Mouse (Mus musculus) lung, embryonic 16.5 days (tissue): Measurements from ENCODE around the gene Marf1. TPM values are rescaled to one million over a fixed set of nuclear protein-coding genes. Genes with fewer than 3 reads are reported as not detected.

ENCODE experiments used
- ATAC-seq: fragments of 200-750 bp; cut with Nextera tagmentation; 2 replicates; pipeline ENCODE4 v1.8.0; 2017; ENCODE audit warnings: low read depth, mild to moderate bottlenecking, moderate library complexity
- H3K27ac ChIP-seq: fragments of 300-500 bp; sonication (generic); 2 replicates; pipeline ENCODE4 v1.5.1; 2014; ENCODE audit warnings: mild to moderate bottlenecking, control low read depth, low read length
- H3K27me3 ChIP-seq: fragments of 300-500 bp; sonication (generic); 2 replicates; pipeline ENCODE4 v1.6.1; 2014; ENCODE audit warnings: low read depth, low read length, mixed read lengths; ENCODE audit not compliant: control insufficient read depth, insufficient read depth
- H3K36me3 ChIP-seq: fragments of 300-500 bp; sonication (generic); 2 replicates; pipeline ENCODE4 v1.6.1; 2014; ENCODE audit warnings: low read length; ENCODE audit not compliant: control insufficient read depth, insufficient read depth
- H3K4me1 ChIP-seq: fragments of 300-500 bp; sonication (generic); replicated peaks from 2 replicates; pipeline ENCODE4 v1.6.1; 2014; ENCODE audit warnings: low read length, mixed read lengths; ENCODE audit not compliant: control insufficient read depth, insufficient read depth
- H3K4me2 ChIP-seq: fragments of 300-500 bp; sonication (generic); 2 replicates; pipeline ENCODE4 v1.6.1; 2014; ENCODE audit warnings: low read depth, low read length, control low read depth
- H3K4me3 ChIP-seq: fragments of 300-500 bp; sonication (generic); 2 replicates; pipeline ENCODE4 v1.5.1; 2014; ENCODE audit warnings: mild to moderate bottlenecking, low read length, control low read depth
- H3K9ac ChIP-seq: fragments of 300-500 bp; sonication (generic); 2 replicates; pipeline ENCODE4 v1.6.1; 2014; ENCODE audit warnings: low read length, control low read depth
- H3K9me3 ChIP-seq: fragments of 300-500 bp; sonication (generic); 2 replicates; pipeline ENCODE4 v1.6.1; 2016; ENCODE audit warnings: low read length; ENCODE audit not compliant: control insufficient read depth
- WGBS: fragments of 180-500 bp; shearing (Covaris S2); extraction: QIAGEN DNeasy Blood & Tissue Kit; methylation state at CpG from one replicate; pipeline ENCODE4 v1.1.7; 2014; 5-methylcytosine and 5-hydroxymethylcytosine counted together
- polyA plus RNA-seq: library from polyadenylated mRNA; unstranded; fragments of >200 nt; fragmentation: Nextera tagmentation; extraction: Ambion mirVana; gene quantifications from 2 replicates; pipeline ENCODE4 v1.2.1, GENCODE M21; 2015

Marf1 gene
- polyA plus RNA-seq, 1 experiment from 2014 or later = 16.4 TPM

DNA sequence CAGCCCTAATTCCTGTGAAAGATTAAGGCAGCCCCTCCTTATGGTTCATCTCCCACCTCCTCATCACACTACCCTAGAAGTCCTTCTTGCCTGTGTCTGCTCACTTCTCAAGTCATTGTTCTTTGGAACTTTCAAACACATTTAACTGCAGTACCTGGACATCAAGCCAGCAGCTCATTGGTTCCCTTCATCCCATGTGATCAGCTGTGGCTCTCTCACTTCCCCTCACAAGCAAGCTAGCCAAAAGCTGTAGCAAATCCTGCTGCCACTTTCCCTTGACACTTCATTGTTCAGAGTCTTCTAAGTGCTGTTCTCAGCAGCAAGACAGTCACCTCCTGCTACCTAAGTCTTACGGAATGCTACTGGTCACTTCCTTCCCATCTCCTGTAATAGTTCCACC is 37.9 kb downstream of the Marf1 start:
- Histone ChIP-seq H3K36me3 (peaks cover 59% of the 10 kb centered on the region), H3K9me3 (no peaks in the 10 kb centered on the region), H3K4me3 (no peak overlapping the region), H3K27me3 (no peaks in the 10 kb centered on the region), H3K27ac (no peak overlapping the region), H3K4me2 (no peak overlapping the region), H3K9ac (no peak overlapping the region), H3K4me1 (no peaks in the 10 kb centered on the region)
- 79% methylated on average over 1 of the region's 1 CpGs for WGBS
- no peak for ATAC-seq

DNA sequence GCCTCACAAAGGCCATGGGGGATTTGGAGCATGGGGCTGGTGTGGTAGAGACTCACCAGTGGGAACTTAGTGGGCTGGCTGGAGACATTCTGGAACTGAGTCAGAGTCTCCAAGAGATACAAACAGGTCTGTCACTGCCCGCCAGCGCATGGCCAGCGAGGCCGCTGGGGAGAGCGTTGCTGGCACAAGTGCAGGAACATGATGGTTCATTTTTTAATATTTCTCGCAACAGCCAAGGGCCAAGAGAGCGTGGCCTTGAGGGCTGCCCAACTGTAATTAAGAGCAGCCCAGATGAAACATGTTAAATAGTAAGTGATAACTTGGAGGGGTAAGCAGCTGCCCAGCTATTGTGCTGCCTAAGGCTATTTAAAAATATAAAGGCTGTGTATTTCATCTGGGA is 38.4 kb downstream of the Marf1 start:
- ATAC-seq = peak; percentile 31; the same call in 1 of the 2 replicates
- no peaks in the 10 kb centered on the region for H3K27me3 ChIP-seq
- H3K4me2 ChIP-seq = no peak overlapping the region
- H3K4me3 ChIP-seq = no peak overlapping the region
- peaks cover 58% of the 10 kb centered on the region for H3K36me3 ChIP-seq
- 90% methylated on average over 7 of the region's 7 CpGs for WGBS
- H3K9ac ChIP-seq = no peak overlapping the region
- H3K4me1 ChIP-seq = no peaks in the 10 kb centered on the region
- no peaks in the 10 kb centered on the region for H3K9me3 ChIP-seq
- H3K27ac ChIP-seq = no peak overlapping the region

DNA sequence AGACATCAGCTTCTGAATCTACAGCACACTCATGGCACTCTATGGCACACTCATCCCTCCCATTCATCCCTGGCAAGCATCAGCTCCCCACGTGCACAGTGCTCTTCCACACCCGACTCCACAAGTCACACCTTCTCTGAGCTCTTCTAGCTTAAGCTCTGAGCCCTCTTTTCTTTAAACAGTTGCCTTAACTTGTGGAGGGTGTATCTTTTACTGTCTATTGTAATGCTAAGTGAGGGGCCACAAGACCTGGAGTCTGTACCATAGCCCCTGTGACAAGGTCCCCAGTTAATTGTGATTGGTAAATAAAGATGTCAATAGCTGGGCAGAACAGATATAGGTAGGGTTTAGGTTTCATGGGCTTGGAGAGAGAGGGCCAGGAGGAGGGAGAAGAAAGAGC is 39.2 kb downstream of the Marf1 start:
- WGBS = 88% methylated on average over 2 of the region's 2 CpGs
- Histone ChIP-seq H3K4me1 (no peaks in the 10 kb centered on the region), H3K9me3 (no peaks in the 10 kb centered on the region), H3K4me2 (no peak overlapping the region), H3K27me3 (no peaks in the 10 kb centered on the region), H3K36me3 (peaks cover 57% of the 10 kb centered on the region), H3K9ac (no peak overlapping the region), H3K27ac (no peak overlapping the region), H3K4me3 (no peak overlapping the region)
- no peak for ATAC-seq

GRCm38 (mm10) chr16:14122586-14122985 is 40.6 kb downstream of the Marf1 start:
- H3K9me3 ChIP-seq = no peaks in the 10 kb centered on the region
- H3K4me2 ChIP-seq = no peak overlapping the region
- H3K4me3 ChIP-seq = no peak overlapping the region
- H3K4me1 ChIP-seq = no peaks in the 10 kb centered on the region
- no peak overlapping the region for H3K27ac ChIP-seq
- no peak overlapping the region for H3K9ac ChIP-seq
- peaks cover 53% of the 10 kb centered on the region for H3K36me3 ChIP-seq
- ATAC-seq = no peak
- H3K27me3 ChIP-seq = no peaks in the 10 kb centered on the region

DNA sequence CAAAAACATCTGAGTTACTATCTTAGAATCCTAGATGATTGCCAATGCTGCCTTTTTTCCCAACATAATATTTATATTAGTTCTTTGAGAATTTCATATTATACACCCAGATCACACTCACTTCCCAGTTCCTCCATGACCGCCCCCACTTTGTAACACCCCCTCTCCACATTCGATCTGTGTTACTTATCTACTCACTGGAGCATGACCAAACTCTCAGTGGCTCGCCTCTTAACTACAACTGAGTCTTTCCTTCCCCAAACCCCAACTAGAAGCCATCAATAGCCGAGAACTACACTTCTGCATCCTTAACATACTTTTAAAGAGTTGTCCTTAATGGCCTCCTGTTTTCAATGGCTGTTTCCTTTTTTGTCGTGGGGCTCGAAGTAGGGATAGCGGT is 41.6 kb downstream of the Marf1 start:
- no peak for ATAC-seq
- Histone ChIP-seq H3K36me3 (peaks cover 58% of the 10 kb centered on the region), H3K27ac (no peak overlapping the region), H3K4me2 (no peak overlapping the region), H3K27me3 (no peaks in the 10 kb centered on the region), H3K4me3 (no peak overlapping the region), H3K4me1 (no peaks in the 10 kb centered on the region), H3K9ac (no peak overlapping the region), H3K9me3 (no peaks in the 10 kb centered on the region)
- WGBS = 93% methylated on average over 7 of the region's 7 CpGs

- WGBS = 94% methylated on average over 5 of the region's 5 CpGs
- H3K4me1 ChIP-seq = no peaks in the 10 kb centered on the region
- H3K9me3 ChIP-seq = no peaks in the 10 kb centered on the region
- H3K27ac ChIP-seq = no peak overlapping the region
- no peak overlapping the region for H3K4me3 ChIP-seq
- peaks cover 57% of the 10 kb centered on the region for H3K36me3 ChIP-seq
- H3K4me2 ChIP-seq = no peak overlapping the region
- no peaks in the 10 kb centered on the region for H3K27me3 ChIP-seq
- no peak for ATAC-seq
- no peak overlapping the region for H3K9ac ChIP-seq
Observed at GRCm38 (mm10) chr16:14120941-14121340, 42.2 kb downstream of the Marf1 start.

- Histone ChIP-seq H3K4me2 (no peak overlapping the region), H3K27me3 (no peaks in the 10 kb centered on the region), H3K27ac (no peak overlapping the region; the same call in 1 of the 2 replicates), H3K36me3 (peaks cover 54% of the 10 kb centered on the region), H3K9ac (no peak overlapping the region), H3K4me1 (no peaks in the 10 kb centered on the region), H3K9me3 (no peaks in the 10 kb centered on the region), H3K4me3 (no peak overlapping the region)
- WGBS = 52% methylated on average over 2 of the region's 2 CpGs
- ATAC-seq = no peak
Observed at GRCm38 (mm10) chr16:14117299-14117698, 45.9 kb downstream of the Marf1 start.

GRCm38 (mm10) chr16:14112742-14113141 is 50.4 kb downstream of the Marf1 start:
- no peak for ATAC-seq
- no peaks in the 10 kb centered on the region for H3K9me3 ChIP-seq
- no peak overlapping the region for H3K4me3 ChIP-seq
- H3K27me3 ChIP-seq = no peaks in the 10 kb centered on the region
- peaks cover 49% of the 10 kb centered on the region for H3K36me3 ChIP-seq
- no peaks in the 10 kb centered on the region for H3K4me1 ChIP-seq
- H3K4me2 ChIP-seq = no peak overlapping the region
- WGBS = 94% methylated on average over 3 of the region's 3 CpGs
- H3K27ac ChIP-seq = no peak overlapping the region
- H3K9ac ChIP-seq = no peak overlapping the region

GRCm38 (mm10) chr16:14112133-14112532 is 51.0 kb downstream of the Marf1 start:
- Histone ChIP-seq H3K4me3 (no peak overlapping the region), H3K27ac (no peak overlapping the region), H3K27me3 (no peaks in the 10 kb centered on the region), H3K4me2 (no peak overlapping the region), H3K36me3 (peaks cover 47% of the 10 kb centered on the region), H3K9me3 (no peaks in the 10 kb centered on the region), H3K9ac (no peak overlapping the region), H3K4me1 (no peaks in the 10 kb centered on the region)
- no peak for ATAC-seq
- 72% methylated on average over 2 of the region's 2 CpGs for WGBS

DNA sequence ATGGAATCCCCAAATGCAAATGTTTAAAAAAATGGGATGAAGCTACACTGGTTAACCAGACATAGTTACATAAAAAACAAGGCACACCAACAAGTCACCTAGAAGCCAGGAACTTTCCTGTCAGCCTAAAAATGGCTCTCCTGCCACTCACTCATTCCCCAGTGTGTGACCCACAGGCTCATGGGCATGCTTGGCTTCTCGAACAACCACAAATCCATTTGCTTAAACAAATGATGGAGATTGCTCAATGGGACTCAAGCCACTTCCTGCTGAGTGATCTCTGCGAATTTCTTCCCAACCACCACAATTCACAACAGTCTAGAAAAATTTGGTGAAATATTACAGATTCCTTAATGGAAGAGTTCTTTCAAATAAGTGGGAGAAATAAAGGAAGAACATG is 52.2 kb downstream of the Marf1 start:
- H3K4me3 ChIP-seq = no peak overlapping the region
- 72% methylated on average over 2 of the region's 2 CpGs for WGBS
- H3K36me3 ChIP-seq = peaks cover 39% of the 10 kb centered on the region
- H3K27me3 ChIP-seq = no peaks in the 10 kb centered on the region
- no peaks in the 10 kb centered on the region for H3K9me3 ChIP-seq
- no peak overlapping the region for H3K27ac ChIP-seq
- H3K9ac ChIP-seq = no peak overlapping the region
- H3K4me1 ChIP-seq = no peaks in the 10 kb centered on the region
- ATAC-seq = no peak
- H3K4me2 ChIP-seq = no peak overlapping the region
